Mouse (Mus musculus) spleen, adult 2 months (tissue): ENCODE measurements at regions not wholly inside any gene's neighbourhood (a gene's known extent, or its start where the extent isn't known, plus 50 kb on each side); places are given as distances from the start of the nearest gene placed in this dataset.

Experiments used
- CTCF ChIP-seq: fragments of 200-500 bp; IDR thresholded peaks from 2 replicates; pipeline ENCODE4 v1.5.1; 2011; ENCODE audit warnings: mild to moderate bottlenecking, inconsistent platforms; ENCODE audit not compliant: insufficient read depth, insufficient read length, insufficient replicate concordance; ENCODE audit errors: extremely low read depth
- POLR2A ChIP-seq: fragments of 200-500 bp; IDR thresholded peaks from 2 replicates; pipeline ENCODE4 v1.6.1; 2011; ENCODE audit warnings: low read depth, low read length, inconsistent platforms

GRCm38 (mm10) chr17:13549975-13550895 is 195.9 kb downstream of the Tcp10c start:
- TF ChIP-seq CTCF (no peak), POLR2A (no peak)
